Mouse (Mus musculus) kidney, adult 2 months (tissue): ENCODE measurements around the gene Ung. TPM values are rescaled to one million over a fixed set of nuclear protein-coding genes. Genes with fewer than 3 reads are reported as not detected.

Experiments used
- DNase-seq: peaks from one replicate; pipeline ENCODE4 v3.0.0; 2021
- H3K27ac ChIP-seq: fragments of 200-500 bp; 2 replicates; pipeline ENCODE4 v1.5.1; 2012; ENCODE audit warnings: low read depth, low read length, control low read depth, inconsistent platforms; ENCODE audit not compliant: insufficient read depth
- H3K27me3 ChIP-seq: fragments of 200-500 bp; replicated peaks from 2 replicates; pipeline ENCODE4 v1.6.1; 2012; ENCODE audit warnings: mild to moderate bottlenecking, moderate library complexity, low read length, inconsistent platforms; ENCODE audit not compliant: control insufficient read depth, insufficient read depth
- H3K36me3 ChIP-seq: fragments of 200-500 bp; 2 replicates; pipeline ENCODE4 v1.6.1; 2012; ENCODE audit warnings: mild to moderate bottlenecking, moderate library complexity, low read length, inconsistent platforms; ENCODE audit not compliant: control insufficient read depth, insufficient read depth
- H3K4me1 ChIP-seq: fragments of 200-500 bp; 2 replicates; pipeline ENCODE4 v1.6.1; 2011; ENCODE audit warnings: low read length; ENCODE audit not compliant: control insufficient read depth, insufficient read depth
- H3K4me3 ChIP-seq: fragments of 200-500 bp; 2 replicates; pipeline ENCODE4 v1.5.1; 2011; ENCODE audit warnings: mild to moderate bottlenecking, low read depth, low read length, control low read depth; ENCODE audit not compliant: insufficient read depth
- CTCF ChIP-seq: fragments of 200-500 bp; conservative IDR thresholded peaks from 2 replicates; pipeline ENCODE4 v1.5.1; 2011; ENCODE audit warnings: low read depth, mild to moderate bottlenecking, control low read depth, low read length, moderate library complexity, mixed read lengths; ENCODE audit not compliant: insufficient read depth, insufficient read length
- POLR2A ChIP-seq: fragments of 200-500 bp; IDR thresholded peaks from one replicate; pipeline ENCODE4 v1.6.1; 2011; ENCODE audit warnings: low read depth, low read length, control low read depth
- WGBS: fragments of 180-500 bp; shearing (Covaris S2); methylation state at CpG from one replicate; pipeline ENCODE4 v1.1.7; 2018; 5-methylcytosine and 5-hydroxymethylcytosine counted together
- polyA plus RNA-seq: library from polyadenylated mRNA; depleted of rRNA; stranded (reverse); fragments of >200 nt; gene quantifications from 2 replicates; pipeline ENCODE4 v1.2.3, GENCODE M21; 2012

The Ung gene
- polyA plus RNA-seq, 1 experiment = 3.7 TPM

- no peaks in the 10 kb centered on the region for H3K36me3 ChIP-seq
- peak; percentile 80 for DNase-seq
- H3K4me1 ChIP-seq = 0 out of 2 replicates have a peak, but pooled peaks cover 5% of the 10 kb centered on the region
- TF ChIP-seq POLR2A = no peak
- no peak for TF ChIP-seq CTCF
- peak overlapping the region; percentile 77 for H3K4me3 ChIP-seq
- no peaks in the 10 kb centered on the region for H3K27me3 ChIP-seq
- H3K27ac ChIP-seq = peak overlapping the region; percentile 59
- 1% methylated on average over 15 of the region's 15 CpGs for WGBS
These were observed 1.3 kb downstream of the Ung start for GRCm38 (mm10) chr5:114131521-114131840.

- TF ChIP-seq CTCF = no peak
- no peak for TF ChIP-seq POLR2A
- Histone ChIP-seq H3K4me1 (0 out of 2 replicates have a peak, but pooled peaks cover 5% of the 10 kb centered on the region), H3K27me3 (no peaks in the 10 kb centered on the region), H3K36me3 (no peaks in the 10 kb centered on the region), H3K4me3 (no peak overlapping the region), H3K27ac (no peak overlapping the region)
- WGBS = 96% methylated on average over 6 of the region's 6 CpGs
- no peak for DNase-seq
These were observed 2.7 kb downstream of the Ung start for GRCm38 (mm10) chr5:114132841-114133240.

- H3K4me1 ChIP-seq = peaks cover 12% of the 10 kb centered on the region
- no peaks in the 10 kb centered on the region for H3K27me3 ChIP-seq
- H3K36me3 ChIP-seq = no peaks in the 10 kb centered on the region
- no peak for TF ChIP-seq POLR2A
- TF ChIP-seq CTCF = peak; percentile 63
- no peak overlapping the region for H3K27ac ChIP-seq
- 63% methylated on average over 6 of the region's 6 CpGs for WGBS
- H3K4me3 ChIP-seq = no peak overlapping the region
- peak; percentile 50 for DNase-seq
These were observed 3.9 kb downstream of the Ung start for GRCm38 (mm10) chr5:114134091-114134534.

GRCm38 (mm10) chr5:114135516-114135915 is 5.3 kb downstream of the Ung start:
- no peaks in the 10 kb centered on the region for H3K27me3 ChIP-seq
- H3K36me3 ChIP-seq = no peaks in the 10 kb centered on the region
- no peak for TF ChIP-seq POLR2A
- TF ChIP-seq CTCF = no peak
- H3K4me3 ChIP-seq = no peak overlapping the region
- peaks cover 14% of the 10 kb centered on the region for H3K4me1 ChIP-seq
- H3K27ac ChIP-seq = no peak overlapping the region
- 90% methylated on average over 10 of the region's 10 CpGs for WGBS
- DNase-seq = no peak

GRCm38 (mm10) chr5:114137481-114138276 is 7.5 kb downstream of the Ung start:
- DNase-seq = no peak
- Histone ChIP-seq H3K4me1 (peaks cover 9% of the 10 kb centered on the region), H3K27me3 (no peaks in the 10 kb centered on the region), H3K4me3 (no peak overlapping the region), H3K36me3 (no peaks in the 10 kb centered on the region), H3K27ac (no peak overlapping the region)
- 69% methylated on average over 15 of the region's 15 CpGs for WGBS
- no peak for TF ChIP-seq POLR2A
- no peak for TF ChIP-seq CTCF

- Histone ChIP-seq H3K27me3 (no peaks in the 10 kb centered on the region), H3K4me1 (peaks cover 9% of the 10 kb centered on the region), H3K27ac (peak overlapping the region; percentile 70), H3K36me3 (no peaks in the 10 kb centered on the region), H3K4me3 (no peak overlapping the region)
- DNase-seq = peak; percentile 53
- WGBS = 33% methylated on average over 21 of the region's 21 CpGs
- TF ChIP-seq CTCF = no peak
These were observed 8.3 kb downstream of the Ung start for GRCm38 (mm10) chr5:114138277-114139164.

- no peak for TF ChIP-seq POLR2A
- 25% methylated on average over 9 of the region's 9 CpGs for WGBS
These were observed 9.0 kb downstream of the Ung start for GRCm38 (mm10) chr5:114139175-114139574.

More at GRCm38 (mm10) chr5:114139175-114139574, 9.0 kb downstream of the Ung start:
- Histone ChIP-seq H3K27me3 (no peaks in the 10 kb centered on the region), H3K4me1 (peaks cover 9% of the 10 kb centered on the region), H3K36me3 (no peaks in the 10 kb centered on the region), H3K4me3 (no peak overlapping the region), H3K27ac (peak overlapping the region; percentile 85)
- DNase-seq = peak; percentile 94
